Mouse (Mus musculus) cerebellum, postnatal 25 days (tissue): ENCODE measurements at regions not wholly inside any gene's neighbourhood (a gene's known extent, or its start where the extent isn't known, plus 50 kb on each side); places are given as distances from the start of the nearest gene placed in this dataset.
A peak's percentile ranks its signal among the peaks of the same experiment; 100 is the strongest.

Experiments used
- DNase-seq, 2 experiments: peaks; one replicate each; pipeline ENCODE4 v3.0.0; 2021; ENCODE audit warnings: mixed read lengths in 2 of 2

GRCm38 (mm10) chr9:23025247-23025646 lies 197.6 kb upstream of the Bmper start:
- DNase-seq = no peak

GRCm38 (mm10) chr9:23027377-23028313 lies 195.2 kb upstream of the Bmper start:
- peak; percentile 36 to 66 for DNase-seq

GRCm38 (mm10) chr9:23029421-23029820 lies 193.5 kb upstream of the Bmper start:
- DNase-seq = no peak

GRCm38 (mm10) chr9:23030138-23030537 lies 192.7 kb upstream of the Bmper start:
- no peak for DNase-seq

- no peak for DNase-seq
Observed at GRCm38 (mm10) chr9:23030546-23030945, 192.3 kb upstream of the Bmper start.

- peak; percentile 33 to 68 for DNase-seq
Observed at GRCm38 (mm10) chr9:23031916-23032315, 191.0 kb upstream of the Bmper start.

GRCm38 (mm10) chr9:23035306-23035705 lies 187.6 kb upstream of the Bmper start:
- no peak for DNase-seq

GRCm38 (mm10) chr9:23035901-23036610 lies 186.8 kb upstream of the Bmper start:
- peak; percentile 61 to 70 for DNase-seq

- DNase-seq = no peak
Observed at GRCm38 (mm10) chr9:23037513-23037914, 185.4 kb upstream of the Bmper start.

GRCm38 (mm10) chr9:23039588-23039987 lies 183.3 kb upstream of the Bmper start:
- no peak for DNase-seq

- no peak for DNase-seq
Observed at GRCm38 (mm10) chr9:23041025-23041424, 181.9 kb upstream of the Bmper start.

GRCm38 (mm10) chr9:23041537-23042472 lies 181.1 kb upstream of the Bmper start:
- no peak for DNase-seq

GRCm38 (mm10) chr9:23043006-23043405 lies 179.9 kb upstream of the Bmper start:
- no peak for DNase-seq

GRCm38 (mm10) chr9:23045486-23045885 lies 177.4 kb upstream of the Bmper start:
- no peak for DNase-seq

GRCm38 (mm10) chr9:23050751-23051150 lies 172.1 kb upstream of the Bmper start:
- DNase-seq = no peak

- no peak for DNase-seq
Observed at GRCm38 (mm10) chr9:23059526-23059925, 163.3 kb upstream of the Bmper start.

- no peak for DNase-seq
Observed at GRCm38 (mm10) chr9:23060526-23060925, 162.3 kb upstream of the Bmper start.

GRCm38 (mm10) chr9:23061179-23061929 lies 161.5 kb upstream of the Bmper start:
- DNase-seq = no peak

- DNase-seq = no peak
Observed at GRCm38 (mm10) chr9:23062057-23062655, 160.7 kb upstream of the Bmper start.

- no peak for DNase-seq
Observed at GRCm38 (mm10) chr9:23062656-23063444, 160.0 kb upstream of the Bmper start.

GRCm38 (mm10) chr9:23064001-23064400 lies 158.9 kb upstream of the Bmper start:
- DNase-seq = no peak
